Mouse (Mus musculus): ENCODE measurements around the gene Ppp1r13l.

The Ppp1r13l gene

GRCm38 (mm10) chr7:19359299-19359891 lies at the start of gene Ppp1r13l, which contains the start of gene Cd3eap:
Ppp1r13l (plus strand) TSS chr7:19359749.
Cd3eap (minus strand) TSS chr7:19359483.
- peak; percentile 79 for DNase-seq (ENCODE audit: low read depth)

DNA sequence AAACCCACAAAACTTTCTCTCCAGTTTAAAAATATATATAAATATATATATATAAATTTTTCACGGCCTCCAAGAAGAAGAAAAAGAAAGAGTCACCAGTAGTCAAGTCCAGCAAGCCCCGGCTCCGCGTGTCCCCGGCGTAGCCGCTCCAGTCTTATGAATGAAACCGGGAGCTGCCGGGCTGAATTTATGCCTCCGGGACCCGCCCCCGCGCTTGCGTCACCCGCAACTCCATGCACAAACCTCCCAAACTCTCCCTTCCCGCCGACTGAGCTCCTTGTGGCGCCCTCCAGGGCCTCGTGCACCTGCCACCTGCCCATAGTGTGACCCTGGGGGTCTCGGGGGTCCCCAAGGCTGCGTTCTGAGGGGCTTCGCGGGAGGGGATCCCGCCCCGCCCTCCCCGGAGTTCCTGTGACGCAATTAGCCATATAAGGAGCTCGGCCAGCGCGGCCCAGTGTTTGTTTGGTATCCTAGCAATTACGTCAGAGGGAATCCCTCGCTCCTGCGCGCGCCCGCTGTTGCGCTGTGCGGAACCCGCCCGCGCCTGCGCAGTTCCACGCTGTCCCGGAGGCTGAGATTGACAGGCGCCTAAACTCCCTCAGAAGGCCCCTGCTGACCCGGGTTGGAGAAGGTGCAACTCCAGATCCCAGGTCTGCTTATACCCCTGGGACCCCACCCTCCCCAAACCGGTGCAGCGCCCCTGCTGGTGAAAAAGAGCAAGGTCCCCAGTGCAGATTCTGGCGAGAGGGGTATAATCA lies 49.5 kb upstream of the Ppp1r13l start, which contains the start of gene Fosb:
TSS of gene Fosb (minus strand) at position 168 of the 758 bp plus-strand sequence.
- peak; percentile 93 for DNase-seq (ENCODE audit: low read depth)

GRCm38 (mm10) chr7:19311991-19312390 lies 47.6 kb upstream of the Ppp1r13l start:
- no peak for DNase-seq (ENCODE audit: low read depth)

- no peak for DNase-seq (ENCODE audit: low read depth)
These were observed 45.5 kb upstream of the Ppp1r13l start for GRCm38 (mm10) chr7:19314033-19314432.

DNA sequence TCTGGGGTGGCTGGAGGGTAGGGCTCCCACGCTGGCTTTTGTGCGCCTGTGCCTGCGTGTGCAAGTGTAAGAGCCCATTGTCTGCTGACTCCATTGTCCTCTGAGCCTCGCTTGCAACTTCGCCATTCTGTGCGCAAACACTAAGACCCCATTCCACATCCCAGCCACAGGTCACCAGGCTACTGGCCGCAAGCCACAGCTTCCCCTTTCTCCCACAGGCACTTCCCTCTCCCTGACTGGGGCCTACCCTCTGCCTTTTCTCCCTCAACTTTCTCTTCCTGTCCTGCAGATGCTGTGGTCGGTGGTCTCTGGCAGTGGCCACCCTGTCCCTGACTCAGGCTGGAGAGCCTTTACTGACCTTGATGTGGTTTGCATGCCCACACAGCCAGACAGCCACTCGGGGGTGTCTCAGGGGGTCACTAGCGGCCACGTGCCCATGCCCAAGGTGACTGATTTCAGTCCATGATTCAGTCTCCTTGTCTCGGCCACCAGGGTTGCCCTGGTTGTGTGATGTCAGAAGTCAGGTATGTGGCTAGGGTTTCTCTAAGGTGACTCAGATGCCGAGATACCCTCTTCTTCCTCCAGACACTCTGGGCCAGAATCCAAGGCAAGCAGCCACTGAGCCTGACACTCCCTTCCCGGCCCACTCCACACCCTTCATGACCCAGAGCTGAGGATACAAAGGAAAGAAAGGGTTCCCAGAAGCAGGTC lies 42.9 kb upstream of the Ppp1r13l start:
- DNase-seq (ENCODE audit: low read depth) = no peak

DNA sequence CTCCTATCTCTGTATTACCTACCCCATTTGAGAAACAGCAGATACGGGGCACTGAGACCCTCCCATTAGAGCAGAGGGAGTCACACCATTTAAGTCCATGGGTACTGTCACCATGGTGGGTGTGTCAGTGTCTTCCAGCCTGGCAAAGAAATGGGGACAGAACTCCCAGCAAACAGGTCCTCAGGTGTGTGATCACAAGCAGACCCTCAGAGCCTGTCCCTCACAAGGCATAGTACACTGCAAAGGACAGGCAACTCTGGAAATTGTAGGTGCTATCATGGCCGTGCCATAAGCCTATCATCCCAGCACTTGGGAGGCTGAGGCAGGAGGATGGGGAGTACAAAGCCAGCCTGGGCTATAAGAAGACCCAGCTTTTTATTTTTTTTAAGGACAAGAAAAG lies 41.3 kb upstream of the Ppp1r13l start:
- no peak for DNase-seq (ENCODE audit: low read depth)

- DNase-seq (ENCODE audit: low read depth) = no peak
These were observed 40.9 kb upstream of the Ppp1r13l start for GRCm38 (mm10) chr7:19318676-19319075.

GRCm38 (mm10) chr7:19319458-19319857 lies 40.1 kb upstream of the Ppp1r13l start:
- no peak for DNase-seq (ENCODE audit: low read depth)

GRCm38 (mm10) chr7:19319906-19320305 lies 39.6 kb upstream of the Ppp1r13l start:
- DNase-seq (ENCODE audit: low read depth) = peak; percentile 96

- DNase-seq (ENCODE audit: low read depth) = no peak
These were observed 38.9 kb upstream of the Ppp1r13l start for GRCm38 (mm10) chr7:19320637-19321036.

DNA sequence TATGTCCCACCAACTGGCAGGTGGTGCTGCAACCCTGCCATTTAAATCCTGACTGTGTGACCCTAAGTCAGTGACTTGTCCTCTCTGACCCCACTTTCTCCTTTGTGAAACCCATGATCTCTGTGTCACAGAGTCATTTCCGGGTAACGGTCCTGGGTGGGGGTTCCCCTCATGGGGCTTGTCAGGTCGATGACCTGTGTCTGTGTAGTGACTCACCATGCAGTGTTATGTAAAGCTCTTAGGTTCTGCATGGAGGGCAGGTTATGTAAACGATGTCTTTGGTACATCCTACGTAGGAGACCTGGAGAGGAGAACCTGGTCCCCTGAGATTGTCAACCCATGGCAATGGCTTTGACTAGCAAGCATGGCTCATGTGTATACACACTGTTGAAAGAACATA lies 38.1 kb upstream of the Ppp1r13l start:
- DNase-seq (ENCODE audit: low read depth) = no peak

DNA sequence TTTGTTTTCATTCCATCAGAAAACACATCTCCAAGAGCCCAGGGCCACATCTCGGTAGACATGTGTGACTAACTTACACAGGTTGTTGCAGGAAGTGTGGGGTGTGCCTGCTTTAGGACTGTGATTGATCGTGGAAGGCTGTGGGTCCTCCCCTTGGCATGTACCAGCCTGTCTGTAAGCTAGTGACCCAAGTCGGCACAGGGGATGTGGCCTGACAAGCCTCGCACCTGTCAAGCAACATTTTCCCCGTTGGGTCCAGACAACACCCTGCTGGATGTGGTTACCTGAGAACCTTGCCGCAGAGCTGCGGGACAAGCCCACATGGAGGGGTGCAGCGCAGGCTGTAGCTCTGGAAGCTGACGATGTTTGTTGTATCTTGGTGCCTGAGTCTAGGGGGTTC lies 37.1 kb upstream of the Ppp1r13l start:
- DNase-seq (ENCODE audit: low read depth) = no peak

GRCm38 (mm10) chr7:19324221-19324620 lies 35.3 kb upstream of the Ppp1r13l start:
- no peak for DNase-seq (ENCODE audit: low read depth)

- no peak for DNase-seq (ENCODE audit: low read depth)
These were observed 34.0 kb upstream of the Ppp1r13l start for GRCm38 (mm10) chr7:19325262-19326199.

GRCm38 (mm10) chr7:19326359-19326758 lies 33.2 kb upstream of the Ppp1r13l start:
- DNase-seq (ENCODE audit: low read depth) = peak; percentile 87

- no peak for DNase-seq (ENCODE audit: low read depth)
These were observed 32.4 kb upstream of the Ppp1r13l start for GRCm38 (mm10) chr7:19327128-19327527.

DNA sequence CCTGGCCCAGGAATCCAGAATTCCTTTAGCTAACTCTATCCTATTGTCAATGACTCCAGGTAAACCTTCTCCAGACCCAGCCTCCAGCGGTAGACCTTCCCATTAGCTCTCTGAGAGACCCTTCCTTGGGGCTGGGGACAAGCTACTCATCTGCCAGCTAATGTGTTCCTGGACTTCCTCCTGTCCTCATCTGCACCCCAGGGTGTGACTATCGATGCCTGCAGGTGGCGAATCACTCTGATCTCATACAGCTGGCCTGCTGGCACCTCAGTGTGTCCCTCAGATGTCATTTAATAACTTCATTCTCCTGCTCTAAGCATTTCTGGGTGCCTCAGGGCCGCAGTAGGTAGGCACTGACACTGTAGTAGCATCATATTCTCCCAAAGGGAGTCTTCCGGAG lies 31.8 kb upstream of the Ppp1r13l start:
- no peak for DNase-seq (ENCODE audit: low read depth)

GRCm38 (mm10) chr7:19328425-19328824 lies 31.1 kb upstream of the Ppp1r13l start:
- no peak for DNase-seq (ENCODE audit: low read depth)

- no peak for DNase-seq (ENCODE audit: low read depth)
These were observed 27.6 kb upstream of the Ppp1r13l start for GRCm38 (mm10) chr7:19331910-19332309.

DNA sequence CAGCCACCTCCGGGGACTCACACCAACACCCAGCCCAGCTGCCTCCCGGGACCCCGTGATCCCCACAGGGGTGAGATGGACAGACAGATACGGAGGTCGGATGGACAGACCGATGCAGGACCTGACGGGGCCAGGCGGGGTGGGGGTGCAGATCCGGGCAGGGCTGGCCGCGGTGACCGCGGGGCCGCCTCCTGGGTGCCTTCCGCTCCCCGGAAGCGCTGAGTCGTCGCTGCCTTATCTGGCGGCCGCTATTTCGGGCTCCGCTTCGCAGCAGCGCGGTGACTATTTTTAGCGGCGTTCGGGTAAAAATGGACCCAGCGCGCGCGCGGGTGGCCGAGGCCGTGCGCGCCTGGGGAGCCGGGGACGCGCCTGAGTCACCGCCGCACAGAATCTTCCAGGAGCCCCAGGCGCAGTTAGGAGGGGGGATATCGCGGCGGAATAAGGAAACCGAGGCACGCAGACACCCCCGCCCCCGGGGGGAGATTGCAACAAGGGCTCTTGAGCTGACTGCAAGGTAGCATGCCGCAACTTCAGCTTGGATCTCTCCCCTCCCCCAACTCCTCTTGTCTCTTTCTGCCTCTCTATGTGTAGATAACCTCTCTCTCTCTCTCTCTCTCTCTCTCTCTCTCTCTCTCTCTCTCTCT lies 26.7 kb upstream of the Ppp1r13l start:
- no peak for DNase-seq (ENCODE audit: low read depth)

GRCm38 (mm10) chr7:19335583-19335982 lies 24.0 kb upstream of the Ppp1r13l start:
- no peak for DNase-seq (ENCODE audit: low read depth)

All from c-Kit-positive CD71-negative TER-119-negative erythroid progenitor cells, embryonic 14.5 days (primary cell).